Mouse (Mus musculus) heart, adult 11 months (tissue): ENCODE results near the gene Sec14l2.
A peak's percentile ranks its signal among the peaks of the same experiment; 100 is the strongest.
"Not testable (repeated sequence)": the region's sequence is repeated elsewhere in the genome, so short reads cannot be mapped to it uniquely, and the experiment has no call there.

Experiments used
- DNase-seq: peaks from one replicate; pipeline ENCODE4 v3.0.0; 2022

Sec14l2 gene

DNA sequence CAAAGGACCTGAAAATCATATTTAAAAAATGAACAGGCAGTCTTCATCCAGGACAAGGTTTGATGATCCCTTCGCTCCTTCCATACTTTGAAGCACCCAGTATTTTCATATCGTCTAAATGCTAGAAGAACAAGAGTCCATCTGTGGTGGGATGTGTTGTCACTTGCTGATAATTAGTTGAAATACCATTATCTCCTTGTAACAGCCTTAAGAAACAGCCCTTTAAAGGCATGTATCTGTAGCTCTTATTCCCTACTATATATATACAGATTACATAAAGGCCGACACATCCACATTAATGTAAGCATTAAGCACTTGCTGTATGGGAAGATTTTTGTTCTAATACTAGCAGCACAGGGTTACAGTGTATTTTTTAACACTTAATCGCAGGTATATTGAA is 5.2 kb upstream of the Sec14l2 start:
- not testable (repeated sequence) for DNase-seq

DNA sequence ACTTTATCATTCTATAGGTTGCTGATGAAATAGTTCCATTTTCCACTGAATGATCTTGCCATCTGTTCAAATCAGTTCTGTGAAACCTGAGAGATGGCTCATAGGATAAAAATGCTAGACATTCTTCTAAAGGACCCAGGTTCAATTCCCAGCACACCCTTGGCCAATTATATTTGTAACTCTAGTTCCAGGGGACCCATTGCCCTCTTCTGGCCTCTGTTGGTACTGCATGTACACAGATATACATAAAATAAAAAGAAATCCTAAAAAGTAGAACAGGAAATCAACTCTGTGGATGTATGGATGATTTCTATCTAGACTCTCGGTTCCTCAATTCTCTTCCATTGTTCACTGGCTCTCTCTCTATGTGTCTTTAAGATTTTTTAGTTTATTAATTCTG is 3.8 kb upstream of the Sec14l2 start:
- no peak for DNase-seq

DNA sequence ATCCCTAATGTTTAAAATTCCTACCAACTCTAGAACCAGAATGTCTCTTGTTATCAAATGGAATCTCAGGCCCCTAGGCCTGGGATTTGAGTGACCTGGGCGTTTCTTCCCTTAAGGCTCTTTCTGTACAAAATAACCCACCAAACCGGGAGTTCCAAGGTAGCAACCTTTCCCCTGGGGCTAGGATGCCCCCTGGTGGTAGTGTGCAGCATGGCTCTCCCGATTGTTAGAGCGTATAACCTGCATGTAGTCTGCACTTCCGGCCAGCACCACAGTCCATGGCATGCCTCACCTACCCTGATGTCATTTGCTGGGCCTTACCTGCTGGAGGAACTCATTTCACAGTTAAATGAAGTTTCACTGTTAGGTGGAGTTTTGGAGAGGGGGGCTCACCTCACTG is 707 bp upstream of the Sec14l2 start:
- no peak for DNase-seq

DNA sequence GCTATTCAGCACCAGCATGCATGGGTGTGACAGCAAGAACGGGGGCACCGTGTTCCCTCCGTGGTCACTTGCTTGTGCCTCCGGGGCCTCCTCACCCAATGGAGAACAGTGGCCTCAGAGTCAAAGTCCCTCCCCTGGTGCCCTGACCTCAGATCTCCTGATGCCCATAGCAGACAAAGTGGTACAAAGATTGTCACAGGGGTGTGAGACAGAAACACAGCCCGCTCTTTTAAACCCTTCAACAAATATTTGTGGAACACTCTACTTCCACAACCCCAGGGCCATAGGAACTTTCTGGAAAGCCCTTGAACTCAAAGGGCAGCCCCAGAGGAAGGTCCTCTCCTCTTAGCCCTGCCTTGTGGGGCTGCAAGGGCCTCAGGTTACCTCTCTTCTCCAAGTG is 989 bp downstream of the Sec14l2 start:
- no peak for DNase-seq

DNA sequence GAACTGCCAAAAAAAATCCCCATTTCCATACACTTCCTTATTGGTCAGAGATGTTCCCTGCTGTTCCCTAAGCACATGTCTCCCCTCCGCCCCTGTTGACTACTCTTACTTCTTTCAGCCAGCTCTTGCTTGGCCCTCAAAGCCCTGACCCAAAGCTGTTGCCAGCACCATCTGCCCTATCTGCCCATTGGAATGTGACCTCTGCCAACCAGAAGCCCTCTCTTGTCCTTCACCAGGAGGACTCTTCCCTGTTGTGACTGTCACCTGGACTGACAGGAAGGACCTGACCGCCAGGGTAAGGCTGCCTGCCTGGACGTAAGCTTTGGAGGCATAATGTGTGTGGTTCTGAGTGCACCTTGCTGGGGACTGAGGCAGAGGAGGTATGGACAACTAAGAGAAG is 1.5 kb downstream of the Sec14l2 start:
- DNase-seq: no peak

DNA sequence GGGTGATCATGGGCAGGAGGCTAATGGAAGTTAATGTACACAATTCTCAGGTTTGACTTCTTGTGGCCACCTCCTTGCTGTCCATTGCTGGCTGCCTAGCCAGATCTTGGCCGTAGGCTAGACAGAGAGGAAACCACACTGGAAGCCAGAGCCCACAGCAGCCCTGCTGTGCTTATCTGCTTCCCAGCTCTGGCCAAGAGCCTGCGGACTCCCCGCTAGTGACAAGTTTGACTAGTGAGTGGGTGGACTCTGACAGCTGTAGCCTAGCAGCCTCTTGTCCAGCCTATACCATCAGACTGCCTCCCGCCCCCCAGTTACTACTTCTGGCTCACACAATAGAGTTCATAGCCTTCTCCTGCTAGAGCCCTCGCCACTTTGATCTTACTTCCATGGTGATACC is 3.6 kb downstream of the Sec14l2 start:
- DNase-seq: no peak

DNA sequence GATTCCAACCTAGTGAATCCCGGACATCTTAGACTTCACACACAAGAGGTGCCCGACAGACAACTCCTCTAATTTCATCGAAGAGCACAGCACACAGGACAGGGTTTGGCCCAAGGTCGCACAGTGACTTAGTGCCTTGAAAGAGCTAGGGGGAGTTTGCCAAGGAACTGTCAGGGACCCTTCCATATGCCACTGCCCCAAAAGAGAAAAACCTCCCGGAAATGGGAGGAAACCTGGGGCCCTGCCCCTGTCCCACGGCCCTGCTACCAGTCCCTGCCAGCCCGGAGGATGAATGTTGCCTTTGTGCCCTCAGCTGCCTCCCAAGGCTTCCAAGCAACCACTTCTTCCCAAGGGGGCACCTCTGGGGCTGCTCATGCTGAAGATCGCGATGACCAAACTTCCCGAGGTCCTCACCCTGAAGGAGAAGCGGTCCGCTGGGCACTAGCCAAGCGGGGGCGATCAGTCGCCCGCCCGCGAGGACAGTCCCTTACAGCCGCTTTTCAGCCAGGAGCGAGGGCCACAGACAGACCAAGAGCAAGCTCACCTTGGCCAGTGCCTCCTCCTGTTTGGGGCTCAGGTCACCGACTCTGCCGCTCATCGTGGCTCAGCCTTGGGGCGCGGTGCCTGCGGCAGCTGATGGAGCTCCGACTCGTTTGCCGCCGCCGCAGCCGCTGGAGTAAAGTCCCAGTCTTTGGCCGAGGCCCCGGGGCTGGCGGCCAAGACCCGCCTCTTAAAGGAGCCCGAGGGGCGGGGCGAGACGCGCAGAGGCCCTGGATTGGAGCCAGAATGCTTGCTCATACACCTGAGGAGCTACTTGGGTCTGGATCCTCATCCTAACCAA is 4.9 kb downstream of the Sec14l2 start:
- peak; percentile 96 for DNase-seq

DNA sequence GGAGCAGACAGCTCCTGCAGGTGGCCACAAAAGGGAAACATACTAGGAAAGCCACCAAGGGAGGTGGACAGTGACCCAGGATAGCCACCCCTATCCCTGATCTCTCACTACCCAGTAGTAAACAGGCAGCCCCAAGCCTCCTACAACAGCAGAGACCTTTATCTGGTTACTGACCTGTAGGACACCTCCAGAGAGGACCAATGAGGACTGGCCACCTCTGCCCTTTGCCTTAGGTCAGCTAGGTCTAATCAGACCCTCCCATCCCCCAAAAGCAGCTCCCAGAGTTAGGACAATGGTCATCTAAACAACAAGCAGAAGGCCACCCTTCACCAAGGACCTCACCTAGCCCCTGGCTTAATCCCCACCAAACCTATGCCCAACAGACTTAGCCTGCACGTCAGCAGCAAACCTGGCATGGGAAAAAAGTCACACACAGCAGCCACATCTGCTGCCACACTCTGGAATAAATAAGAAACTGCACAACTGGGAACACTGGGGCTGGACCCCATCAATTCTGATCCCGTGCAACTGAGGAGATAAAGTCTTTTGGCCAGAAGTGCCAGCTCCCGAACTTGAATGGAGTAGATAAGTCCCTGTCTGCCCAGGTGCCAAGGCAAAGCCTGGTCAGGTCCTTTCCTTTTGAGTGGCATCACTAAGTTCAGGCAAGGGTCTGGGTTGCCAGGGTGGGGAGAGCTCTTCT is 5.7 kb downstream of the Sec14l2 start:
- no peak for DNase-seq

DNA sequence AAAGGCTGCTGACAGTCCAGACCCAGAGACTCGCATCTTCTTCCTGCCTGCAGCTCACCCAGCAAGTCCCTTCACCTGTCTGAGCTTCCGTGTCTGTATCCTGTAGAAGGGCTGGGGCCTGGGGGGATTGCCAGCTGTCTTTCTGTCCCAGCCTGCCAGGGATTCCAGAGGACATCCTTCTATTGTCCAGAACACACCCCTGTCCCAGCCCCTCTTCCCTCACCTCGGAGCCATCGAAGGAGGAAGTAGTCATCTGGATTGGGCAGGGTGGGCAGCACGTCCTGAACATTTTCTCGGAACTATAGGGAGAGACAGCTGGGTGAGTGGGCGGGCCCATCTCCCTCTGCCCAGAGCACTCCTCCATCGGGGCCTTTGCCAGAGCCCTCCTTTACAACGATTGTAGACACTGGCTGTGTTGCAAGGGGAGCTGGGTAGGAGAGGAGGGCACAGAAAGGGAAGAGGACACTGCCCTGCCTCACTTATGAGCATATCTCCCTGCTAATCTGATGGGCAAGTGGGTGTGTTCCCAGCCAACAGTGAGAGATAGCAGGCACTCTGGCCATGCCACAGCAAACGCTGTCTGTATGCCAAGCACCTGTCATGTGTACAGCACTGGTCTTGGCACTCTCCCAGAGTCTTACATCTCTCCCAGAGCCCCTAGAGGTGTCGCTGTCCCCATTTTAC is 6.6 kb downstream of the Sec14l2 start:
- peak; percentile 91 for DNase-seq

DNA sequence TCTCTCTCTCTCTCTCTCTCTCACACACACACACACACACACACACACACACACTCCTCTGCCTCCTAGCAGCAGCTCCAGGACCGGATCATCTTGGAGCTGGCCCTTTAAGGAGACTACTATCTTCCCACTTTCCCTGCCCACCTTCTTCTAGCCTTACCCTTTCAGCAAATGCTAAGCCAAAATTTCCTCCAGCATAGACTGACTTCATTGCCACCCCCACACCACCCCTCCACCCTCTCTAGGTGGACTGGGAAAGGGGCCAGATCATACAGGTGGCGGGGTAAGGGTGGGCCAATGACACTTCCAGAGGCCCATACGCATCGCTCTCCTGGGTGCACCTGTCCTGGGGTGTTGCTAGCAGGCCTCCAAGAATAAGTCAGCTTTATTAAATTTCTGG is 7.8 kb downstream of the Sec14l2 start:
- DNase-seq: no peak

DNA sequence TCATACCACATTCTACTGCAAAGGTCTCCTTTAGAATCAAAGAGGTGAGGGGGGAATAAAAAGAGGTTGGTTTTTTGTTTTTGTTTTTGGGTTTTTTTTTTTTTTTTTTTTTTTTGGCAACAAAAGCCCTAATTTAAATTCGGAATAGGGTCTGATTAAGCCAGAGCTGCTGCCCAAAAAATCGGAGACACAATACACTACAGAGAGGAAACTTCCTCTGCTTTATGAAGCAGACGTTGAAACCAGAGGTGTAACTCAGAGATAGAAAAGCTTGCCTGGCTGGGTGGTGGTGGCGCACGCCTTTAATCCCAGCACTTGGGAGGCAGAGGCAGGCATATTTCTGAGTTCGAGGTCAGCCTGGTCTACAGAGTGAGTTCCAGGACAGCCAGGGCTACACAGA is 8.7 kb downstream of the Sec14l2 start:
- not testable (repeated sequence) for DNase-seq

DNA sequence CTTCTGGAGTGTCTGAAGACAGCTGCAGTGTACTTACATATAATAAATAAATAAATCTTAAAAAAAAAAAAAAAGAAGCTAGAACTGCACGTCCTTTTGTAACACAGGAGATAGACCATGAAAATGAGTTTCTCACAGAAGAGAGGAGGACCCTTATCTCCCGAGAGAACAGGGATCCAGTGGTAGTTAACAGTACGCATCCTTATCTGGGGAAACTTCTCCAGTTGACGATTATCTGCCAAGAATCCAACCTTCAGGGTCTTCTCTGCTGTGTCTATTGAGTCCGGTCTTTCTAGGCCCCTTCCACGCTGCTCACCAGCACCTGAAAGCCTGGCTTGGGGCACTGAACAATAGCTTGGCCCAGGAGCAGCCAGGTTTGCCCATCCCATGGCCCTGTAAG is 9.2 kb downstream of the Sec14l2 start:
- no peak for DNase-seq

DNA sequence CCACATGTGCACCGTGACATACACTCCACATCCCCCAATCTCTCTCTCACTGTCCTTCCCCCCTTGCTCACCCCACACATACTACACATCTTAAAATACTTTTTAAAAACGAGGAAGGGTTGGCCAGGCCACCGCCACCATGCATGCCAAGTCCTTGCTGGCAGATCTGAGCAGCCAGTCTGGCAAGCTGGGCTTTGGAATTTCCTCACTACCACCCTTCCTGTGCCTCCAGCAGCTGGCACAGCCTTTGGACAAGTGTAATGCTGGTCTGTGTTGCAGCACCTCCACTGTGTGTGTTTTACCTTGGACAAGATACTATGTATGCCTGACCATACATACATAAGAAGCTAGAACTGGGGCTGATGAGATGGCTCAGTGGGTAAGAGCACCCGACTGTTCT is 9.7 kb downstream of the Sec14l2 start:
- no peak for DNase-seq

DNA sequence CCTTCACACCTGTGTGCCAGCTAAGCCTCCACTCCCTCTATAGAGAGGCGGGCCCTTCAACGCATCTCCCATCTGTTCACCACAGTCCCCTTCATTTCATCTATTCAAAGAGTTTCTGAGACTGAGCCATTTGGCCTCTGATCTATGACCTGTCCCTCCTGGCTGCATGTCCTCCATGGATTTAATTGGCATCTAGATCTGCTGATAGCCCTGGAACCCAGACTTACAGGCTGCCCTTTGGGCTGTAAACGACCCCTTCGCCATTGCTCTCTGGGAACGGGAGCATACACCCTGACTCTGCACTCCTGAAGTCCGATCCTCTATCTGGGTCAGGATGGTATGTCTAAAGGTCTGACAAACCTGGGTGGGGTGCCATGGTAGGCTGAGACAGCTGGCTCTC is 10.4 kb downstream of the Sec14l2 start:
- no peak for DNase-seq

DNA sequence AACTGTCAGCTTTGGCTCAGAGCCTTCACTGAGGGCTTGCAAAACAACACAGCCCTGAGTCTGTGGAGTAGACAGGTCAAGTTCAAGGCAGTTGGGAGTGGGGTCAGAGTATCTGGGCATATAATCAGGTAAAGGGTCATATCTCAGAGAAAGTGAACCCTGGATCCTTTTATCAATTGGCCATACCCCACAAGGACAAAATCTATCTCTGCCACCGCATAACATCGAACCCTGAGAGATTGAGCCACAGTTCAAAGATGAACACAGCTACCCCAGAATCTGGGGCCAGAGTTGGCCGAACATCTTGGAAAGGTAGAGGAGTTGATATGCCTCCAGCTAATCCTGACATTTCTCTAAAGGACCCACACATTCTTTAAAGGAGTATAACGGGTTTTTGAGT is 11.2 kb downstream of the Sec14l2 start:
- DNase-seq: no peak

DNA sequence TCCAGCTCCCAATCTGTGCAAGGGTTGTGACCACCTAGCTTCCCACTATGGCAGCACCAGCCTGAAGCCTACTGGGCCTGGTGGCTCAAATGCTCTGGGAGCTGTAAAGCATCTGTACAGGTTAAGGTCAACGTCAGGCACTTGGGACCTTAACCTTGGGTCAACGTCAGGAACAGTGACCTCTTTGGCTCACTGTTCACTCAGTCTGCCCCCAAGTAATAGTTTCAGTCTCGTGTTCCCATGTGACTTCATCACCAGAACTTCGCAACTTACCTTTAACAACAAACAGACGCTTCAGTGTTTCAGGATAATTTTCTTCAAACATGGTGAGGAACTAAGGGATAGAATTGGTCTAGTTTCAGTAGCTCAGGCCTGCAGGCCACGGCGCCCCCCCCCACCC is 14.5 kb downstream of the Sec14l2 start:
- no peak for DNase-seq

DNA sequence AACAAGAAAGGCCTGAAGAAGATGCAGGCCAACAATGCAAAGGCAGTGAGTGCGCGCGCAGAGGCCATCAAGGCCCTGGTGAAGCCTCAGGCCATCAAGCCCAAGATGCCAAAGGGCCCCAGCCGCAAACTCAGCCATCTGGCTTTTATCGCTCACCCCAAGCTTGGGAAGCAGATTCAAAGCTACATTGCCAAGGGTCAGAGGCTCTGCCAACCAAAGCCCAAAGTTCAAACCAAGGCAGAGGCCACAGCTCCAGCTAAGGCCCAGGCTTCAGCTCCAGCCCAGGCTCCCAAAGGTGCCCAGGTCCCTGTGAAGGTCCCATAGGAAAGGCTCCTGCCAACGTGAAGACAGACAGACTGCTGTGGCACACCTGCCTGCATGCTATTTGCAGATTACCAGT is 15.3 kb downstream of the Sec14l2 start:
- not testable (repeated sequence) for DNase-seq

DNA sequence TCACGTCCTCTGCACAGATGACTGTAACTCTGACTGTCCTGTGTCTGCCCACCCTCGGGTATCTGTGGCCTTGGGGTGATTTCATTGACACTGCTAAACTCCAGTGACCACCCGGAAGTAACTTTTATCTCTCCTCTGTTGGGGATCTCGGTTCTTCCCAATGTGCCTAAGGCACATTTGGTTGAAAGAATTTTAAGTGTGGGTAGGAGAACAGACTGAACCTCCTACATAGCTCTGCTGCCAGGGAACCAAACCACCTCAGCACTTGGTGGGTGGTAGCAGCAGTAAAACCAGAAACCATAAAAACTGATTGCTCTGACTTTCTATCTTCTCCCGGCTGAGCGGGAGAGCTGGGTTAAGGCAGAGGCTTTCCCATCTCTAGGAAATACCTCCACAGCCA is 17.8 kb downstream of the Sec14l2 start:
- DNase-seq: no peak

DNA sequence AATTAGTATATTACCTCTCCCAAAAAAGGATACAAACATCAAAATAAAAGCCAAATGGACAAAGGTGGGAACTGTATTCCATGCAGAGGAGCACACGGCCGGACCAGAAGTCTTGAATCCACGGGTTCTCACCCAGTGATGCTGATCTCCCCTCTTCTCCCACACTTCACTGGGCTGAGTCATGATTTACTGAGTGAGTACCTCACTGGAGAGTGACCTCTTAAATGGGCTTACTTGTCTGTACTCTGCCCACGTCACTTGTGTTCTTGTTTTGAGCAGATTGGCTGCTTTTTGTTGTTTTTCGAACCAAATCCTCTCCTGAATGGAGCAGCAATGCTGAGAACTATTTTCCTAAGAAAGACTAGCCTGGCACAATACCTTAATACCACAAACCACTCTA is 18.2 kb downstream of the Sec14l2 start:
- no peak for DNase-seq

DNA sequence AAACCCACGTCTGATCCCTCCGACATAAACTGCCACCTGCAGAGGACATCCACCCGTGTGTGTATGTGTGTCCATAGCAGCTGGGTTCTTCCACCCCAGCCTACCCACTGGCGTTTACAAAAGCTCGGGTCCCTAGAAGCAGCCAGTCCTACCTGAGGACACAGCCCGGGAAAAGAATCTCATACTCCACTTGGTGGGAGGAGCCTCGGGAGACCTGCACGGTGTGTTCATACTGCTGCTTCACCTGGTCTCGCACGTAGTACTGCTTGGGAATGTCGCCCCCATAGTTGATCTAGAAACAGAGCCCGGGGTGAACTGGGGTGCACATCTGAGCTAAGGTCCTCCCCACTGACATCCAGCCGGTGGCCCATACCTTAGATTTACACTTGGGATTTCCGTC is 19.7 kb downstream of the Sec14l2 start:
- no peak for DNase-seq

DNA sequence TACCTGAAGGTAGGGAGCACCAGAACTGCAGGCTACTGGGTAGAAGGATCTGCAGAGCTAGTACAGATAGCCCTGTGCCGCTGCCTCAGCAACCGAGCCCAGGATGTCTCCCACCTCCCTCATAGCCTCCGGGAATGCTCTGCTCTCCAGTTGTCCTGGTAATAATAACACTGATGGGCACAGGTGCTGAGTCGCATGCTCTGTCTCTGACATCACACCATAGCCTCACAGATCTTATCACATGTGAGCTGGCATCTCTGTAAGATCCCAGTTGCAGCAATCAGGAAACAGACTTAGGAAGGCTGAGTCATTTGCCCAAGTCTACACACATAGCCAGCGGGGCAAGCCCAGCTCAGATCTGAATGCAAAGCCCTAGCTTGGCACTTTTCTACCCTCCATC is 21.4 kb downstream of the Sec14l2 start:
- DNase-seq: no peak

DNA sequence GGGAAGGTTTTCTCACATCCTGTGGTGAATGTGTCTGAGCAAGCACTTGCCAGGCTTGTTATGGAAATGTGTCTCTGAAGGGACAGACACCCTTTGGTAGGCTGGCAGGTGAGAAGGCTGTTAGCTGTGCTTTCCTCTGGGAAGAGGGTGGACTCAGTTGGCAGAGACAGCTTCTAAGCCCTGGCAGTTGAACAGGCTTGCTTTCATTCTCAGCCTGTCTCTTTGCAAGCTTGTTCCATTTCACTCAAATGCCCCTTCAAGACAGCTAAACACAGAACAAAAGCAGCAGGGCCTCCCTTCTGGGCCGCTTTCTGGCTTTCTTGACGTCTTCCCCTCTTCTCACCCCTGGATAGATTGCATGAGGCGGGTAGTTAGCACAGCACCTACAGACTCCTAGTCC is 23.8 kb downstream of the Sec14l2 start:
- no peak for DNase-seq

DNA sequence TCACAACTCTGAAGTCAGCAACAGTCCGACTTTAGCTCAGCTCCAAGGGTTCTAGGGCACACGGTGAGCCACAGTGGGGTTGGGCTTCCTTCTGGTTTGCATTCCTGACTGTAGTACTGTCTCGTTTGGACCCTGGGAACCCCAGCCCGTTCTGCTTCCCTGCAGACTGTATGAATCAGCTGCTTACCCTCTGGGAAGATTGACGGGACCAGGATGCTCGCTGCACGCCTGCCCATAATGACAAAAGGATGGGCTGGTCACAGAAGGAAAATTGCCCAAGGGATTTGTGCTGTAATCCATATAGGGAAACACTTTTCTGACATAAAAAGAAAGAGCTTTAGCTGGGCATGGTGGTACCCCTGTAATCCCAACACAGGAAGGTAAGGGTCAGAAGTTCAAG is 24.4 kb downstream of the Sec14l2 start:
- no peak for DNase-seq

DNA sequence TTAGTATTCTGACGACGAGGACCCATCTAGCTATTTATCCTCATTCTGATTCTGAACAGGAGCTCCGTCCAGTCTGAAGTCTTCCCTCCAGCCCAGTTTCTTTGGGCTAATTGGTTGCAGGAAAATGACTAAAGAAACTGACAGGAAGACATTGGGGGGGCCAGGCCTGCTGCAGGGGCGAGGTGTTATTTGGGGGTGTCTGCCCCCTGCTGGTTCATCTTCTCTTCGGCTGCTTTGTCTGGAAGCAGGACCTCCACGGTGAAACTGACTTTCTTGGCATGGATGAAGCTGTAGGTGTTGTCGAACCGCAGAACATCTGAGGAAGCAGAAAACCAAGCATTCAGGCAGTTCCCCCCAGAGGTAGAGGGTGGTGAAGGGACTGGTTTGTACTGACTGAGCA is 25.1 kb downstream of the Sec14l2 start:
- DNase-seq: no peak
